Mouse (Mus musculus): ENCODE measurements around the gene Asrgl1. TPM values are rescaled to one million over a fixed set of nuclear protein-coding genes. Genes with fewer than 3 reads are reported as not detected.
"Not testable (repeated sequence)": the region's sequence is repeated elsewhere in the genome, so short reads cannot be mapped to it uniquely, and the experiment has no call there.

Asrgl1 gene
- polyA plus RNA-seq, 1 experiment from 2014 or later, result 16.6 TPM

DNA sequence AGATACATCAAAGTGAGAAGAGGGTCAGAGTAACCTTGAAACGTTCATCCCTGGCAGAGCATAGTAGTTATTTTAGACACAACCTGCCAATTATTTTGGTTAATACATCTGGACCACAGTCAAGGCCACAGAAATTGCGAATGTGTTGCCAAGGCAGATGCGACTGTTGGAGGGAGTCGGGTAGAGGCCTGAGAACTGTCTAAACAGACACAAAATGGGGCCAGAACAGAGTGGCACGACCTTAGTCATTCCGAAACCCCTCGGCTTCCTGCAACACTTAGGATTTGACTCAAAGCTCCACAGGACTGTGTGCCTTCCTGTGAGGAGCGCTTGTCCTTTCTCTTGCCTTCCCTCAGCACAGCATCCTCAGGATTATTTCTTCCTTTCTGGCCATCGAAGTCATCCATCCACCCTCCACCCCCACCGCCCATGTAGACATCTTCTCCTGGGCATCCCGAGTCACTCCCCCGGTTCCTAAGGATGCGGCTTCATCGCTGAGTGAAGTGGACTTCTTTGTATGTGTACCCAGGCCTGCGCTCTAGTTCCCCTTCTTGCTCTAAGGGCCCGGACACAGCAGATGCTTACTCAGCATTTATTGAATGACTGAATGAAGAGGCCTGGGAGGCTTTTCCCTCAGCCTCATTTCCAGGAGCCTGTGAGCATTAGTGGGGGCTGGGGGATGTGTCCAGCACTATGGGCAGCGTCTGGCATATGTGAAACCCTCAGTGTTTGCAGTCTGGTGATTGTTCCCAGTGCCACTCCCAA is 35.0 kb downstream of the Asrgl1 start:
- no peaks in the 10 kb centered on the region for H3K36me3 ChIP-seq
- no peak for ATAC-seq (ENCODE audit: low FRiP score)
- no peaks in the 10 kb centered on the region for H3K4me1 ChIP-seq (replicated peaks)
- 85% methylated on average over 17 of the region's 17 CpGs for WGBS
- no peak overlapping the region for H3K4me2 ChIP-seq
- H3K27me3 ChIP-seq, result no peaks in the 10 kb centered on the region
- no peaks in the 10 kb centered on the region for H3K9me3 ChIP-seq
- H3K4me3 ChIP-seq, result no peak overlapping the region
- no peak overlapping the region for H3K27ac ChIP-seq
- peak overlapping the region; percentile 49; the same call in 1 of the 2 replicates for H3K9ac ChIP-seq

DNA sequence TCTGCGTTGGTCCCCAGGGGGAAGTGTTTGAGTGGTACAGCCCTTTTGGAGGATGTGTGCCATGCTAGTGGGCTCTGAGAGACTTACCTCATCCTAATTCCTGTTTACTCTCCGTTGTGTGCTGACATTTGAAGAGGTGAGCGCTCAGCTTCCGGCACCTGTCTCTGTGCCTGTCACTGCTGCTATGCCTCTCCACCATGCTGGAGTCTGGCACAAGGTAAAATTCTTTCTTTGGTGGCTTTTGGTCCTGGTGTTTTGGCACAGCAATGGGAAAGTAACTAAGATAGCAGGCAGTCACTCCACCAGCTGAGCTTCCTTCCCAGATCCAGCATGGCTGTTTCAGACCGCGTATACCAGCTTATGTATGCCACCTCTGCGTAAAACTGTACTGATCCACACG is 35.7 kb downstream of the Asrgl1 start:
- no peaks in the 10 kb centered on the region for H3K36me3 ChIP-seq
- WGBS, result 89% methylated on average over 8 of the region's 8 CpGs
- ATAC-seq (ENCODE audit: low FRiP score), result no peak
- no peaks in the 10 kb centered on the region for H3K27me3 ChIP-seq
- H3K9ac ChIP-seq, result no peak overlapping the region
- no peak overlapping the region for H3K27ac ChIP-seq
- H3K9me3 ChIP-seq, result no peaks in the 10 kb centered on the region
- H3K4me3 ChIP-seq, result no peak overlapping the region
- H3K4me2 ChIP-seq, result no peak overlapping the region
- H3K4me1 ChIP-seq (replicated peaks), result no peaks in the 10 kb centered on the region

- Histone ChIP-seq H3K4me2 (no peak overlapping the region), H3K27ac (no peak overlapping the region), H3K4me1 (replicated peaks) (no peaks in the 10 kb centered on the region), H3K36me3 (no peaks in the 10 kb centered on the region), H3K9me3 (no peaks in the 10 kb centered on the region), H3K27me3 (no peaks in the 10 kb centered on the region), H3K9ac (no peak overlapping the region), H3K4me3 (no peak overlapping the region)
- no peak for ATAC-seq (ENCODE audit: low FRiP score)
- 79% methylated on average over 13 of the region's 13 CpGs for WGBS
Observed at GRCm38 (mm10) chr19:9097441-9097840, 38.0 kb downstream of the Asrgl1 start.

- no peaks in the 10 kb centered on the region for H3K4me1 ChIP-seq (replicated peaks)
- no peak overlapping the region for H3K4me3 ChIP-seq
- no peak for ATAC-seq (ENCODE audit: low FRiP score)
- H3K27me3 ChIP-seq, result no peaks in the 10 kb centered on the region
- no peak overlapping the region for H3K9ac ChIP-seq
- H3K9me3 ChIP-seq, result no peaks in the 10 kb centered on the region
- WGBS, result 68% methylated on average over 5 of the region's 5 CpGs
- no peaks in the 10 kb centered on the region for H3K36me3 ChIP-seq
- H3K4me2 ChIP-seq, result no peak overlapping the region
- no peak overlapping the region for H3K27ac ChIP-seq
Observed at GRCm38 (mm10) chr19:9095111-9095510, 40.3 kb downstream of the Asrgl1 start.

GRCm38 (mm10) chr19:9090709-9091108 is 44.7 kb downstream of the Asrgl1 start:
- Histone ChIP-seq H3K4me1 (replicated peaks) (no peaks in the 10 kb centered on the region), H3K9me3 (no peaks in the 10 kb centered on the region), H3K36me3 (no peaks in the 10 kb centered on the region), H3K9ac (no peak overlapping the region), H3K27me3 (no peaks in the 10 kb centered on the region), H3K4me3 (no peak overlapping the region), H3K4me2 (no peak overlapping the region), H3K27ac (no peak overlapping the region)
- ATAC-seq (ENCODE audit: low FRiP score), result no peak
- WGBS, result 71% methylated on average over 2 of the region's 2 CpGs

- Histone ChIP-seq H3K9ac (no peak overlapping the region), H3K36me3 (no peaks in the 10 kb centered on the region), H3K27me3 (no peaks in the 10 kb centered on the region), H3K4me1 (replicated peaks) (no peaks in the 10 kb centered on the region), H3K4me3 (no peak overlapping the region), H3K27ac (no peak overlapping the region), H3K4me2 (no peak overlapping the region), H3K9me3 (no peaks in the 10 kb centered on the region)
- 79% methylated on average over 4 of the region's 4 CpGs for WGBS
- ATAC-seq (ENCODE audit: low FRiP score), result no peak
Observed at GRCm38 (mm10) chr19:9090191-9090590, 45.2 kb downstream of the Asrgl1 start.

DNA sequence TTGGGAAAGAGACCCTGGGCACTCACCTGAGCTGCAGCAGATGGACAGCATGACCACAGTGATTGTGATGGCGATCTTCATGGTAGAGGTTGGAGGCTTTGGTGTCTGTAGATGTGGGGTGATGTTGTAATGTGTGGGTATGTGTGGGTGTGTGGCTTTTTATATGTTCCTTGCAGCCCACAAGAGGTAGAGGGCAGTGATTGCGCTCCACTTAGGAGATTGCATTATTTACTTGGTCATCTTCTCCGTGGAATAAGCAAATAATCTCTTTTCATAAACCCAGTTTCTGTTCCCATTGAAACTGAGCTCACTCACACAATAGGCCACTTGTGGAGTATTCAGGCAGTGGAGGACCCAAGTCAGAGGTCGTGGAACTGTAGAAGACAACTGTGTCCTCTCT is 47.6 kb downstream of the Asrgl1 start, which contains the start of gene Scgb1a1:
Gene Scgb1a1, minus strand, starts transcription at position 138 of the 400 bp plus-strand sequence.
- Histone ChIP-seq H3K36me3 (no peaks in the 10 kb centered on the region), H3K4me3 (no peak within 1 kb of the TSS), H3K27me3 (no peaks in the 10 kb centered on the region), H3K9me3 (no peaks in the 10 kb centered on the region), H3K4me2 (no peak within 1 kb of the TSS), H3K9ac (no peak within 1 kb of the TSS), H3K27ac (no peak within 1 kb of the TSS), H3K4me1 (replicated peaks) (no peaks in the 10 kb centered on the region)
- 82% methylated on average over 4 of the region's 4 CpGs for WGBS
- ATAC-seq (ENCODE audit: low FRiP score), result no peak

DNA sequence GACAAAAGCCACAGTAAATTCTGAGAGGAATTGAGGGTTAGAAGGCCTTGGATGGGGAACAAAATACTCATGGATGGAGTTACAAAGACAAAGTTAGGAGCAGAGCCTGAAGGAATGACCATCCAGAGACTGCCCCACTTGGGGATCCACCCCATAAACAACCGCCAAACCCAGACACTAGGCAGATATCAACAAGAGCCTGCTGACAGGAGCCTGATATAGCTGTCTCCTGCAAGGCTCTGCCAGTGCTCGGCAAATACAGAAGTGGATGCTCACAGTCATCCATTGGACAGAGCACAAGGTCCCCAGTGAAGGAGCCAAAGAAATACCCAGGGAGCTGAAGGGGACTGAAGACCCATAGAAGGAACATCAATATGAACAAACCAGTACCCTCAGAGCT is 51.5 kb downstream of the Asrgl1 start:
- H3K27ac ChIP-seq; H3K9ac ChIP-seq; ATAC-seq (ENCODE audit: low FRiP score); H3K27me3 ChIP-seq; H3K9me3 ChIP-seq; H3K36me3 ChIP-seq; H3K4me2 ChIP-seq; H3K4me3 ChIP-seq: not testable (repeated sequence)
- WGBS, result 81% methylated on average over 2 of the region's 2 CpGs
- peaks cover 11% of the 10 kb centered on the region for H3K4me1 ChIP-seq (replicated peaks)

- peak; percentile 38 for ATAC-seq (ENCODE audit: low FRiP score)
- Histone ChIP-seq H3K27me3 (no peaks in the 10 kb centered on the region), H3K36me3 (no peaks in the 10 kb centered on the region), H3K27ac (no peak overlapping the region), H3K9me3 (no peaks in the 10 kb centered on the region), H3K4me2 (no peak overlapping the region), H3K9ac (no peak overlapping the region), H3K4me3 (no peak overlapping the region), H3K4me1 (replicated peaks) (peaks cover 11% of the 10 kb centered on the region)
- whole genome bisulfite sequencing, result 83% methylated on average over 2 of the region's 2 CpGs
Observed at GRCm38 (mm10) chr19:9083010-9083355, 52.5 kb downstream of the Asrgl1 start.

DNA sequence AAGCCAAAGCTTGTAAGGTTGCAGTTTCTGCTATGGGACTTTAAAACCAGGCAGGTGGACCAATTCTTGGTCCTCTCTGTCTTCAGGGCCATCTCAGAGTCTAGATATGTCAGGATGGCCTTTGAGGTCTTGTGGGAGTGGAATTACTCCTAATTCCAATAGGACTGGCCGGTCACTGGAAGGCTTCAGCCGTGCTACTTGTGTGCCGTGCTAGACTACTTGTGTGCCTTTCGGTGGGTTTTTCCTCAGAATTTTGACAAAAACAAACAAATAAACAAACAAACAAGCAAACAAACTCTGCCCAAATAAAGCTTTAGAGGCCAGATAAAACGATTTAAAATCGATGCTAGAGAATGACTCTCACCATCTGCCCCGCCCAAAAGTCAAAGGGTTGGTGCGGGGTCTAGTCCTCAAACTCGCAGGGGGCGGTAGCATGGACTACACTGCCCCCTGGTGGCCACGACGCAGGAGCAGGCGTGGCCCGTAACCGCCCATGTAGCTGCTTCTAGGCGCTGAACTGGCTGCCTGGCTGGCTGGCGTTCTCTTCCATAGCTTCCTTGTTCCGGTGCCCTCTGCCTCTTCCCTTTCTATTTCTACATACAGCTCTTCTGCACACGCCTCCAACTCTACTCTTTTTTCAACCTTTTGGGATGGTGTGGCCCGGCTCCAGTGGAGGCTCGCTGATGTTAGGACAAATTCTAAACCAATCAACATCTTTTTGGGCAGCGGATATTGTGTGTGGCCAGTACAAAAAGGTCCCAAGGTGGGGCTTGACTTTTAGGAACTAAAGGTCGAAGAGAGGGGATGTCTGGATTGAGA is 53.0 kb downstream of the Asrgl1 start:
- Histone ChIP-seq H3K36me3 (no peaks in the 10 kb centered on the region), H3K9ac (peak overlapping the region; percentile 43; the same call in 1 of the 2 replicates), H3K4me1 (replicated peaks) (peaks cover 11% of the 10 kb centered on the region), H3K27ac (no peak overlapping the region), H3K9me3 (no peaks in the 10 kb centered on the region), H3K4me2 (peak overlapping the region; percentile 28), H3K4me3 (peak overlapping the region; percentile 4; the same call in 1 of the 2 replicates), H3K27me3 (no peaks in the 10 kb centered on the region)
- WGBS, result 18% methylated on average over 23 of the region's 23 CpGs
- ATAC-seq (ENCODE audit: low FRiP score), result peak; percentile 94

GRCm38 (mm10) chr19:9081311-9082190 is 53.9 kb downstream of the Asrgl1 start:
- 86% methylated on average over 14 of the region's 14 CpGs for WGBS
- no peak overlapping the region for H3K4me3 ChIP-seq
- H3K27ac ChIP-seq, result no peak overlapping the region
- no peak overlapping the region for H3K4me2 ChIP-seq
- H3K36me3 ChIP-seq, result no peaks in the 10 kb centered on the region
- peaks cover 11% of the 10 kb centered on the region for H3K4me1 ChIP-seq (replicated peaks)
- H3K27me3 ChIP-seq, result no peaks in the 10 kb centered on the region
- H3K9me3 ChIP-seq, result no peaks in the 10 kb centered on the region
- ATAC-seq (ENCODE audit: low FRiP score), result peak; percentile 23; the same call in 1 of the 2 replicates
- H3K9ac ChIP-seq, result peak overlapping the region; percentile 24; the same call in 1 of the 2 replicates

- 44% methylated on average over 7 of the region's 7 CpGs for whole genome bisulfite sequencing
- H3K9ac ChIP-seq, result no peak overlapping the region
Observed at GRCm38 (mm10) chr19:9079916-9080315, 55.5 kb downstream of the Asrgl1 start.

More at GRCm38 (mm10) chr19:9079916-9080315, 55.5 kb downstream of the Asrgl1 start:
- no peak overlapping the region for H3K27ac ChIP-seq
- no peaks in the 10 kb centered on the region for H3K27me3 ChIP-seq
- no peaks in the 10 kb centered on the region for H3K36me3 ChIP-seq
- ATAC-seq (ENCODE audit: low FRiP score), result no peak
- no peaks in the 10 kb centered on the region for H3K9me3 ChIP-seq
- peaks cover 11% of the 10 kb centered on the region for H3K4me1 ChIP-seq (replicated peaks)
- H3K4me2 ChIP-seq, result no peak overlapping the region
- H3K4me3 ChIP-seq, result no peak overlapping the region
